Mouse (Mus musculus) small intestine, adult 2 months (tissue): Measurements from ENCODE around the gene Borcs8. TPM values are rescaled to one million over a fixed set of nuclear protein-coding genes. Genes with fewer than 3 reads are reported as not detected.

ENCODE experiments used
- H3K27ac ChIP-seq: fragments of 200-500 bp; 2 replicates; pipeline ENCODE4 v1.5.1; 2012; ENCODE audit warnings: low read depth, low read length, control low read depth, inconsistent platforms; ENCODE audit not compliant: insufficient read depth
- H3K27me3 ChIP-seq: fragments of 200-500 bp; 2 replicates; pipeline ENCODE4 v1.6.1; 2012; ENCODE audit warnings: mild to moderate bottlenecking, moderate library complexity, low read length, inconsistent platforms; ENCODE audit not compliant: control insufficient read depth, insufficient read depth
- H3K36me3 ChIP-seq: fragments of 200-500 bp; 2 replicates; pipeline ENCODE4 v1.6.1; 2012; ENCODE audit warnings: mild to moderate bottlenecking, low read length, control low read depth, inconsistent platforms; ENCODE audit not compliant: control insufficient read depth, insufficient read depth
- H3K4me1 ChIP-seq: fragments of 200-500 bp; 2 replicates; pipeline ENCODE4 v1.6.1; 2012; ENCODE audit warnings: low read length, inconsistent platforms, mixed read lengths; ENCODE audit not compliant: control insufficient read depth, insufficient read depth, insufficient read length
- H3K4me3 ChIP-seq: fragments of 200-500 bp; 2 replicates; pipeline ENCODE4 v1.5.1; 2012; ENCODE audit warnings: low read depth, mild to moderate bottlenecking, control low read depth, inconsistent platforms, low read length, moderate library complexity
- CTCF ChIP-seq: fragments of 200-500 bp; IDR thresholded peaks from 2 replicates; pipeline ENCODE4 v1.5.1; 2012; ENCODE audit warnings: low read depth, mild to moderate bottlenecking, control low read depth, inconsistent platforms, low read length, moderate library complexity, mixed read lengths; ENCODE audit not compliant: insufficient replicate concordance, insufficient read length; ENCODE audit errors: extremely low read depth
- POLR2A ChIP-seq: fragments of 200-500 bp; IDR thresholded peaks from 2 replicates; pipeline ENCODE4 v1.6.1; 2012; ENCODE audit warnings: low read depth, mild to moderate bottlenecking, control low read depth, inconsistent platforms, low read length, moderate library complexity
- WGBS: fragments of 180-500 bp; shearing (Covaris S2); methylation state at CpG from one replicate; pipeline ENCODE4 v1.1.7; 2018; 5-methylcytosine and 5-hydroxymethylcytosine counted together
- polyA plus RNA-seq: library from polyadenylated mRNA; depleted of rRNA; stranded (reverse); fragments of >200 nt; gene quantifications from 2 replicates; pipeline ENCODE4 v1.2.3, GENCODE M21; 2012; rRNA removed

The Borcs8 gene
- polyA plus RNA-seq, 1 experiment: 83.7 TPM

- no peaks in the 10 kb centered on the region for H3K36me3 ChIP-seq
- H3K27me3 ChIP-seq: no peaks in the 10 kb centered on the region
- H3K4me1 ChIP-seq: peaks cover 42% of the 10 kb centered on the region
- H3K27ac ChIP-seq: no peak overlapping the region
- TF ChIP-seq POLR2A: no peak
- TF ChIP-seq CTCF: no peak
- whole genome bisulfite sequencing: 74% methylated on average over 2 of the region's 2 CpGs
- no peak overlapping the region for H3K4me3 ChIP-seq
Measured at GRCm38 (mm10) chr8:70195762-70196161, 56.5 kb downstream of the Borcs8 start.

Other genes starting within 250 kb of the Borcs8 start
- 0.98 and 1.9 TPM in 2 replicates for gene Tssk6, start 237.3 kb upstream of the Borcs8 start, polyA plus RNA-seq
- 88.6 and 149 TPM in 2 replicates for gene Ndufa13, start 236.9 kb upstream of the Borcs8 start, polyA plus RNA-seq
- gene Yjefn3, start 236.8 kb upstream of the Borcs8 start, polyA plus RNA-seq: 4.6 and 4.8 TPM in 2 replicates
- 46.0 and 101 TPM in 2 replicates for gene Gatad2a, start 143.1 kb upstream of the Borcs8 start, polyA plus RNA-seq
- 63.2 and 107 TPM in 2 replicates for gene Mau2, start 96.8 kb upstream of the Borcs8 start, polyA plus RNA-seq
- gene Sugp1, start 96.7 kb upstream of the Borcs8 start, polyA plus RNA-seq: 6.9 and 10.4 TPM in 2 replicates
- gene Tm6sf2, start 66.6 kb upstream of the Borcs8 start, polyA plus RNA-seq: 608 and 1,607 TPM in 2 replicates
- 0.53 and 2.5 TPM in 2 replicates for gene Hapln4, start 56.0 kb upstream of the Borcs8 start, polyA plus RNA-seq
- 0.04 TPM in 1 of 2 replicates, not detected in the other for gene Ncan, start 18.6 kb upstream of the Borcs8 start, polyA plus RNA-seq
- gene Nr2c2ap, start 8.2 kb upstream of the Borcs8 start, polyA plus RNA-seq: 4.9 and 9.2 TPM in 2 replicates
- 23.9 and 44.9 TPM in 2 replicates for gene Rfxank, start 345 bp upstream of the Borcs8 start, polyA plus RNA-seq
- gene Mef2b, start 212 bp downstream of the Borcs8 start, polyA plus RNA-seq: 1.6 and 5.3 TPM in 2 replicates
- gene Tmem161a, start 32.9 kb downstream of the Borcs8 start, polyA plus RNA-seq: 66.9 and 89.5 TPM in 2 replicates
- gene Slc25a42, start 72.8 kb downstream of the Borcs8 start, polyA plus RNA-seq: 16.7 and 23.2 TPM in 2 replicates
- gene Sugp2, start 94.7 kb downstream of the Borcs8 start, polyA plus RNA-seq: 8.5 and 23.4 TPM in 2 replicates
- 11.6 and 17.9 TPM in 2 replicates for gene Armc6, start 95.0 kb downstream of the Borcs8 start, polyA plus RNA-seq
- 4.8 and 9.4 TPM in 2 replicates for gene Homer3, start 143.3 kb downstream of the Borcs8 start, polyA plus RNA-seq
- gene Ddx49, start 163.0 kb downstream of the Borcs8 start, polyA plus RNA-seq: 31.7 and 49.4 TPM in 2 replicates
- gene Cope, start 163.0 kb downstream of the Borcs8 start, polyA plus RNA-seq: 466 and 753 TPM in 2 replicates
- gene Cers1, start 176.3 kb downstream of the Borcs8 start, polyA plus RNA-seq: 0.27 and 0.89 TPM in 2 replicates
- gene Gdf1, start 190.3 kb downstream of the Borcs8 start, polyA plus RNA-seq: 1.1 and 1.6 TPM in 2 replicates
- gene Upf1, start 213.8 kb downstream of the Borcs8 start, polyA plus RNA-seq: 29.1 and 43.8 TPM in 2 replicates
- 0.13 and 1.2 TPM in 2 replicates for gene Comp, start 234.1 kb downstream of the Borcs8 start, polyA plus RNA-seq